Mouse (Mus musculus) frontal cortex, postnatal 10 days (tissue): ENCODE results near the gene Slco4c1.

Source experiments
- DNase-seq, 2 experiments: peaks; one replicate each; pipeline ENCODE4 v3.0.0; 2022; ENCODE audit warnings: low spot score in 2 of 2, mixed read lengths in 1 of 2

Gene Slco4c1

GRCm38 (mm10) chr1:96871528-96872360, at the start of gene Slco4c1:
Gene Slco4c1, minus strand, starts transcription at chr1:96872171.
- peak; percentile 17 to 31 for DNase-seq

- no peak for DNase-seq
These were observed 45.4 kb upstream of the Slco4c1 start for GRCm38 (mm10) chr1:96917333-96917732.

GRCm38 (mm10) chr1:96883788-96884187, 11.8 kb upstream of the Slco4c1 start:
- DNase-seq = no peak

- DNase-seq = no peak
These were observed 6.6 kb upstream of the Slco4c1 start for GRCm38 (mm10) chr1:96878572-96878971.

- no peak for DNase-seq
These were observed 4.1 kb upstream of the Slco4c1 start for GRCm38 (mm10) chr1:96876076-96876475.

GRCm38 (mm10) chr1:96874636-96875035, 2.7 kb upstream of the Slco4c1 start:
- no peak for DNase-seq

GRCm38 (mm10) chr1:96872361-96872693, 356 bp upstream of the Slco4c1 start:
- DNase-seq = no peak

- no peak for DNase-seq
These were observed 1.1 kb downstream of the Slco4c1 start for GRCm38 (mm10) chr1:96870764-96871307.

- DNase-seq = no peak
These were observed 3.2 kb downstream of the Slco4c1 start for GRCm38 (mm10) chr1:96868722-96869121.

GRCm38 (mm10) chr1:96866002-96866401, 6.0 kb downstream of the Slco4c1 start:
- no peak for DNase-seq

GRCm38 (mm10) chr1:96864120-96864519, 7.9 kb downstream of the Slco4c1 start:
- DNase-seq = no peak

GRCm38 (mm10) chr1:96859995-96860684, 11.8 kb downstream of the Slco4c1 start:
- DNase-seq = no peak

GRCm38 (mm10) chr1:96853541-96853940, 18.4 kb downstream of the Slco4c1 start:
- no peak for DNase-seq

GRCm38 (mm10) chr1:96849101-96849500, 22.9 kb downstream of the Slco4c1 start:
- DNase-seq = no peak

- no peak for DNase-seq
These were observed 23.4 kb downstream of the Slco4c1 start for GRCm38 (mm10) chr1:96848606-96849005.

GRCm38 (mm10) chr1:96846727-96847126, 25.2 kb downstream of the Slco4c1 start:
- DNase-seq = no peak

- no peak for DNase-seq
These were observed 66.7 kb downstream of the Slco4c1 start for GRCm38 (mm10) chr1:96805287-96805727.

GRCm38 (mm10) chr1:96801595-96801994, 70.4 kb downstream of the Slco4c1 start:
- DNase-seq = no peak

GRCm38 (mm10) chr1:96794690-96795089, 77.3 kb downstream of the Slco4c1 start:
- no peak for DNase-seq

- no peak for DNase-seq
These were observed 77.7 kb downstream of the Slco4c1 start for GRCm38 (mm10) chr1:96794290-96794689.

GRCm38 (mm10) chr1:96789268-96789667, 82.7 kb downstream of the Slco4c1 start:
- DNase-seq = no peak

- DNase-seq = no peak
These were observed 97.8 kb downstream of the Slco4c1 start for GRCm38 (mm10) chr1:96774174-96774573.

GRCm38 (mm10) chr1:96773712-96774111, 98.3 kb downstream of the Slco4c1 start:
- no peak for DNase-seq
